Mouse (Mus musculus): ENCODE results near the gene Gpatch3.
A peak's percentile ranks its signal among the peaks of the same experiment; 100 is the strongest.

The Gpatch3 gene

DNA sequence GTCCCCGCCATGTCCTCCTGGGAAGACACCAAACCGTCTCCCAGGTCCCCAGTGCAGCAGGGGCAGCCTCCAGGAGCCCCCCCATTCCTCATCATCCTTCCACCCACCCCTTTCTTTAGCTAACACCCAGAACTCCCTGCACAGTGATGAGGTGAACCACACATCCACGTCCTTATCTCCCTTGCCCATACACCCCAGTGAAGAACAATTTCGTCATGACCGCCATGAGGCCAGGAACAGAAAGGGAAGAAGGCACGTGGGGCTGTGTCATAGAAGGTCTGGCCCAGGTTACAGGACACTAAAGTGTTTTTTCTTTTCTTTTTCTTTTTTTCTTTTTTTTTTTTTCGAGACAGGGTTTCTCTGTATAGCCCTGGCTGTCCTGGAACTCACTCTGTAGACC, 50.3 kb downstream of the Gpatch3 start:
- no peak for DNase-seq

DNA sequence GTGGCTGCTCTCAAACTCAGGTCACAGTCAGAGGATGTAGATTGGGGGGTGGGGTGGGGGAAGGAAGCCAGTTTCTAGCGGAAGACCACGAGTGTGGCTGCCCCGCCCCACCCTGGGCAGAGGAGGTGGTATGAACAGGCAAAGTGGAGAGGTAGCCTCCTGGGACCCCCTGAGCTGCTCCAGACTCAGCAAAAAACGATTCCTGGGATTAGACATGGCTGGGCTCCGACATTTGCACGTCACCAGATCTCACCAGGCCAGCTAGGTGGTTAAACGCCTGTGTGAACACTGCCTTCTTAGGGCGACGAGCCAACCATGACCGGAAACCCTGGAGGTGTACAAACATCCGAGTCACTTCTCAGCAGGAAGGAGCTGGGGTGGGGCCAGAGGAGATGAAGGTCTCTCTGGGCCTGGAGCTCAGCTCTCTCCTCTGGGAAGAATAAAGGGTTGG, 51.1 kb downstream of the Gpatch3 start:
- peak; percentile 83 to 89 for DNase-seq

GRCm38 (mm10) chr4:133626221-133626620, 51.7 kb downstream of the Gpatch3 start:
- no peak for DNase-seq

DNA sequence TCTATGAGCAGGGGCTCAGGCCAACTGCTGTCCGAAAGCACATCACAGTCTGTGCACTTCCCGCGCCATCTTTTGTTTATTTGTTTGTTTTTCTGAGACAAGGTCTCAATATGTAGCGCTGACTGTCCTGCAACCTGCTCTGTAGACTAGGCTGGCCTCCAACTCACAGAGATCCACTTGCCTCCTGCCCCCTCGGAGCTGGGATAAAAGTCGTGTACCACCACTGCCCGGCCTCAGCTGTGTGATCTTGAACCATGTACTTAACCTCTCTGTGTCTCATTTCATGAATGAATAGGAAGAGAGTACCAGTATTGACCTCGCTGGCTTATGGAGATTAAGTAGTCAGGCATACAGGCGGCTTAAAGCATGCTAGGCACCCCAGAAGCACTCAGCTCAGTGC, 52.1 kb downstream of the Gpatch3 start:
- no peak for DNase-seq

DNA sequence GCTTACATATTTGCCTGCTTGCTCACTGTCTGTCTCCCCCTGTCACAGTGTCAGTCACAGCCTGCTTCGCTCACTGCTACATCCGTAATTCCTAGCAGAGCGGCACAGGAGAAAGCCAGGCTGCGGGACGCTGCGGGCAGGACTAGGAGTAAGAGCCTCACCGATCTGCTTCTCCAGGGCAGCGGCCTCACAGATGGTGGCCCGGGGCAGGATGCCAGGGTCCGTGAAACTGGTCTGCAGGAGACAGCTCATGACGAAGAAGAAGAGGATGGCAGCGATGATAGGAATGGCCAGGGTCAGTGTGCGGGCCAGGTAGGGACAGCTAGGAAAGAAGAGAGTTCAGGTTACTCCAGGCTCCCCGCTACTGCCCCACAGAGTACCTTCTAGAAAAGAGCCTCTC, 52.5 kb downstream of the Gpatch3 start:
- no peak for DNase-seq

DNA sequence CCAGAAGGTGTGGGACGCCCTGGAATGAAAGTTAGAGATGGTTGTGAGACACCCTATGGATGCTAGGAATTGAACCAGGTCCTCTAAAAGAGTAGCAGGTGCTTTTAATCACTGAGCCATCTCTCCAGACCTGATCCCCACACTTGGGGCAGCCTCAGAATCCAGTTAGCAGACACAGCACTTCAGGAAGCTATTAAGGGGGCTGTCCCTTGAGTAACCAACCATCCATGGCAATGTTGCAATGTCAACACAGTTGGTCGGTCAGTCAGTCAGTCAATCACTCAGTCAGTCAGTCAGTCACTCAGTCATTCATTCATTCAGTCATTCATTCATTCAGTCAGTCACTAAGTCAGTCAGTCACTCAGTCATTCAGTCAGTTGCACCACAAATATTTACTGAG, 54.0 kb downstream of the Gpatch3 start:
- no peak for DNase-seq

- no peak for DNase-seq
These were observed 54.6 kb downstream of the Gpatch3 start for GRCm38 (mm10) chr4:133629191-133629590.

DNA sequence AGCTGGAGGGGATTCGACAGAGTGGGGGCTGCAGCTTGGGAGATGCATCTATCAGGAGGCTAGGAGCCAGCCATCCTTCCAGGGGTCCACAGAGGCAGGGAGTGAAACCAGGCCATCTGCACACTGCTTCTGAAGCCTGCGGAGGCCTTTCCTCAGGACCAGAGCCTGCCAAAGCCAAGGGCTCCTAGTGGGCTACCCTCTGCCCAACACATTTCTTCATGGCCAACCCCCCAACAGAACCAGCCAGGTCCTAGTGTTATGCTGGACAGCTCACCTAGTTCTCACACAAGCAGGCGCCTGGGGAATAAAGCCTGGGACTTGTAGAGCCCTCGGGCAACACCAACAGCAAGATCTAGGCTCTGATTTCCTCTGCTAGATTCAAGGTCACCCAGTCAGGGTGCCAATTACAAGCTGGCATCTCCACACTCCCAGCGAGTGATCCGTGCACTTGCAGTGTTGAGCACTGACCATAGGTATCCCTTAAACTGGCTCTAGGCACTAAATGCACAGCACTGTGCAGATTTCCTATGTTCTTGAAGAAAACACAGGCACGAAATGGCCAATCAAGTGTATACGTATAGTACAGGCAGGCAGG, 55.9 kb downstream of the Gpatch3 start:
- DNase-seq, result no peak

DNA sequence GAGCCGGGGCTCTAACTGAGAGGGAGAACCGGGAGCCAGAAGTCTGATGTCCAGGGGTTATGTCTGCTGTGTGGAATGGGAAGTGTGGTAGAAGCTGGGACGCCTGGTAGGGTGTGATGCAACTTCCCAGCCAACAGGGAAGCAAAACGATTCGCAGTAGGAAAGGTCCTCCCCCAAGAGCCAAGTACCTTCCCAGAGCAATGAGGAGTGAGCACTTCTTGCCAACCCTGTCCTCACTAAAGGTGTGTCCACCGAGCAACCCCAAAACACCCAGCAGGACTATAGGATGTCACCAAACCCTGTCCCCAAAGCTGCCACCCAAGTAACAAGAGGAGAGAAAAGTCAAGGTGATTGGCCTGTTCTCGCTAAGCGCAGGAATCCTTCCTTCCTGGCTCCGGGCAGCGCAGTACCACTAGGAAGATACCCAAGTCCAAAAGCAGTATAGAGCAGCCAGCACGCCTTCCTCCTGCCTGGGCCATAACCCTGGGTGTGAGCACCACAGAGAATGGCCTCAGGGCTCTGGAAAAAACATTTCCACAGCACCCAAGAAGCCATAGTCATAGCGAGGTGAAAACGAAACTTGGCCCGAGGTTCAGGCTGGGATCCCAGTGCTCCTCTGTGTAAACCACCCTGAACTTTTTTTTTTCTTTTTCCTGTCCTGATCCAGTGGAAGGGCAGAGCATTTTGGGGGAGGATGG, 56.7 kb downstream of the Gpatch3 start:
- DNase-seq, result peak in 1 of 2 experiments; percentile 47

GRCm38 (mm10) chr4:133631769-133632411, 57.3 kb downstream of the Gpatch3 start:
- no peak for DNase-seq

DNA sequence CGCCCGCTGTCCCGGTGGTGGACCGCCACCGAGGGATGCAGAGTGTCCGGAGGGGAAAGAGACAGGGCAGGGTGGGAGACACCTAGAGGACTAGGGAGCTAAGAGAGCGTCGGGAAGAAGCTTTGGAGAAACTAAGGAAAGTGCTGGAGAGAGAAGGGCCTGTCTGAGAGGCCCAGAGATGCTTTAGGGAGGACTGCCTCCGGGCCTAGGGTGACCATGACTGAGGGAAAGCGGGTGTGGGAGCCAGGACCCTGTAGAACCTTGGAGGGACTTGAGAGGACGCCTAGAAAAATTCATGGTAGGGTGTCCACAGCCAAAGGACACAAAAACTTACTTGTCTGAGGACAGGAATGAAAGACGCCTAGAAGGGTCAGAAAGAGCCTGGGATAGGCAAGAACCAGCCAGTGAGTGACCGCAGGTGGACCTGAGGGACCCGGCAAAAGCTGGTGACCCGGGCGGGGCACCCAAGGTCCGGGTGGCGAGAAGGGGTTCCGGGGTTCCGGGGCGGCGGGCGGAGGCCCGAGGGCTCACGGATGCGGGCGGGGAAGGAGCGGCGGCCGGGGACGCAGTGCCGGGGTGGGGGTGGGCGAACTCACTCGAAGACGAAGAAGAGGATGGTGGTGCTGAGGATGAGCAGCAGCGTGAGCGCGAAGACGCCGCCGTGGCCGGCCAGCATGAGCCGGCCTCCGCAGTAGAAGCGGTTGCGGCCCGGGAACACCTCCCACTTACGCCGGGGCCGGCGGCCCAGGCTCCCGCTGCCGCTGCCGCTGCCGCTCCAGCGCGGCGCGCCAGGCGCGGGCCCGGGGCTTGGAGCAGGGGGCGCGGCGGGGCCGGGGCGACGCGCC, 58.2 kb downstream of the Gpatch3 start:
- DNase-seq, result peak in 1 of 2 experiments; percentile 53

GRCm38 (mm10) chr4:133633332-133634042, 58.9 kb downstream of the Gpatch3 start:
- peak; percentile 94 to 96 for DNase-seq

All from lung, postnatal 4 days (tissue).